Mouse (Mus musculus): Measurements from ENCODE around the gene Foxd2. TPM values are rescaled to one million over a fixed set of nuclear protein-coding genes. Genes with fewer than 3 reads are reported as not detected.

Gene Foxd2
- 0.64 and 0.88 TPM in 2 replicates for polyA plus RNA-seq (2015; fragmentation: Nextera tagmentation; extraction: Ambion mirVana)

- WGBS: under 1% methylated on average over 48 of the region's 64 CpGs
- ATAC-seq: peak; percentile 93
- Histone ChIP-seq H3K9ac (peak within 1 kb of the TSS; percentile 44), H3K4me3 (replicated peaks) (peak within 1 kb of the TSS; percentile 56), H3K36me3 (no peaks in the 10 kb centered on the region), H3K9me3 (no peaks in the 10 kb centered on the region), H3K27me3 (replicated peaks) (peaks cover 95% of the 10 kb centered on the region), H3K4me2 (replicated peaks) (peak within 1 kb of the TSS; percentile 96), H3K4me1 (replicated peaks) (peaks cover 29% of the 10 kb centered on the region), H3K27ac (peak within 1 kb of the TSS; percentile 44; the same call in 1 of the 2 replicates)
Measured at GRCm38 (mm10) chr4:114908829-114909601, at the start of gene Foxd2. Foxd2 (minus strand) TSS chr4:114908873.

GRCm38 (mm10) chr4:114958231-114958630 is 49.6 kb upstream of the Foxd2 start:
- Histone ChIP-seq H3K36me3 (peaks cover 3% of the 10 kb centered on the region; the same call in 1 of the 2 replicates), H3K9ac (no peak overlapping the region), H3K4me1 (replicated peaks) (no peaks in the 10 kb centered on the region), H3K27ac (no peak overlapping the region), H3K27me3 (replicated peaks) (no peaks in the 10 kb centered on the region), H3K4me2 (replicated peaks) (no peak overlapping the region), H3K4me3 (replicated peaks) (no peak overlapping the region), H3K9me3 (no peaks in the 10 kb centered on the region)
- 79% methylated on average over 2 of the region's 2 CpGs for WGBS
- no peak for ATAC-seq

DNA sequence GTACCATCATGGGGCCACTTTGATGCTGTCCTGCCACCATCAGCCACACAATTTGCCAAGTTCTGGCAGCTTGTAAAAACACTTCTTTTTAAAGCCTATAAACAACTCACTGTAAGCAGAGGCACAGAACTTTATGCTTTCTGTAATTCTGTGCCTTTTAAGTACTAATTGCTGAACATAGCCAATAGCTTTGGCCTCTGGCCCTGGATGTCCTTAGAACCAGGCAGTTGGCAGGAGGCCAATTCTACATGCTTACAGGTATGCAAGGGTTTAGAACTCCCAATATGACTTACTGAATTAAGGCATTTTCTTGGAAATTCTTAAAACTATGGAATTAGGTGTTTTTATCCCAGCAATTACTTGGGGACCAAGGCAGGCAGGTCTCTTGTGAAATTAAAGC is 48.7 kb upstream of the Foxd2 start:
- no peak overlapping the region for H3K4me2 ChIP-seq (replicated peaks)
- H3K4me1 ChIP-seq (replicated peaks): no peaks in the 10 kb centered on the region
- H3K9ac ChIP-seq: no peak overlapping the region
- H3K4me3 ChIP-seq (replicated peaks): no peak overlapping the region
- H3K9me3 ChIP-seq: no peaks in the 10 kb centered on the region
- H3K27ac ChIP-seq: no peak overlapping the region
- ATAC-seq: no peak
- peaks cover 2% of the 10 kb centered on the region; the same call in 1 of the 2 replicates for H3K36me3 ChIP-seq
- H3K27me3 ChIP-seq (replicated peaks): no peaks in the 10 kb centered on the region

GRCm38 (mm10) chr4:114953172-114953571 is 44.5 kb upstream of the Foxd2 start:
- H3K4me2 ChIP-seq (replicated peaks): no peak overlapping the region
- no peaks in the 10 kb centered on the region for H3K36me3 ChIP-seq
- no peak overlapping the region for H3K27ac ChIP-seq
- H3K9ac ChIP-seq: no peak overlapping the region
- no peak for ATAC-seq
- WGBS: 85% methylated on average over 3 of the region's 3 CpGs
- H3K4me1 ChIP-seq (replicated peaks): no peaks in the 10 kb centered on the region
- no peaks in the 10 kb centered on the region for H3K9me3 ChIP-seq
- no peaks in the 10 kb centered on the region for H3K27me3 ChIP-seq (replicated peaks)
- H3K4me3 ChIP-seq (replicated peaks): no peak overlapping the region

DNA sequence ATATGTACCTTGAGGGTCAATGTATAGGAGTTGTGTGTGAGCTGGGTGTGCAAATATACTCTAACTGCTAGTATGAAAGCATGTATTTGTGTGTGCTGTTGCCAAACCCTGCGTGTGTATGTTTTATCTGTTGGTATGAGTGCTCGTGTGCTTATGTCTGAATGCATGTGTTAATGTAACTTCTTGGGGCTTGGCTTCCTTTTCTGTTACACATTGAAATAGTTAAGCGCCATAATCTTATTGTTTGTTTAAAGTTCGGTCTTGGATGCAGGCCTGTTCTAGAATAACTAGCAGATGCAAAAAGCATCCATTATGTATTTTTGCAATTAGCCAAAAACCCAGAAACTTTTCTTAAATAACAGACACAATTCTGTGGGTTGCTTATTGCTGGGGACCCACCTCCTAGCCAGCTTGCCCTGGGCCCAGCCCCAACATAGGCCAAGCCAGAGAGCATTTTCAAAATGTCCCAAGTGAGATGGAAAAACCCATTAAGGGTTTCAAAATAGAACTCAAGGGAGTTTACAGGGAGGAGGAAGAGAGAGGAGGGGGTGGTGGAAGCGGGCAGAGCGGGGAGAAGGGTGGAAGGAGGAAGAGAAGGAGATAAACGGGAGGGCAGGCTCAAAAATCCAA is 39.3 kb upstream of the Foxd2 start:
- no peaks in the 10 kb centered on the region for H3K36me3 ChIP-seq
- H3K27ac ChIP-seq: no peak overlapping the region
- no peaks in the 10 kb centered on the region for H3K4me1 ChIP-seq (replicated peaks)
- no peak for ATAC-seq
- no peak overlapping the region for H3K4me2 ChIP-seq (replicated peaks)
- H3K9me3 ChIP-seq: no peaks in the 10 kb centered on the region
- H3K27me3 ChIP-seq (replicated peaks): no peaks in the 10 kb centered on the region
- WGBS: 64% methylated on average over 7 of the region's 7 CpGs
- no peak overlapping the region for H3K9ac ChIP-seq
- H3K4me3 ChIP-seq (replicated peaks): no peak overlapping the region

GRCm38 (mm10) chr4:114947395-114947794 is 38.7 kb upstream of the Foxd2 start:
- Histone ChIP-seq H3K27me3 (replicated peaks) (no peaks in the 10 kb centered on the region), H3K9me3 (no peaks in the 10 kb centered on the region), H3K4me1 (replicated peaks) (no peaks in the 10 kb centered on the region), H3K36me3 (no peaks in the 10 kb centered on the region), H3K4me2 (replicated peaks) (no peak overlapping the region), H3K27ac (no peak overlapping the region), H3K4me3 (replicated peaks) (no peak overlapping the region), H3K9ac (no peak overlapping the region)
- WGBS: 20% methylated on average over 6 of the region's 6 CpGs
- ATAC-seq: peak; percentile 79

GRCm38 (mm10) chr4:114946416-114946815 is 37.7 kb upstream of the Foxd2 start:
- no peak overlapping the region for H3K4me3 ChIP-seq (replicated peaks)
- H3K27me3 ChIP-seq (replicated peaks): no peaks in the 10 kb centered on the region
- H3K9ac ChIP-seq: no peak overlapping the region
- no peaks in the 10 kb centered on the region for H3K9me3 ChIP-seq
- no peaks in the 10 kb centered on the region for H3K4me1 ChIP-seq (replicated peaks)
- H3K27ac ChIP-seq: no peak overlapping the region
- no peak overlapping the region for H3K4me2 ChIP-seq (replicated peaks)
- WGBS: 81% methylated on average over 4 of the region's 4 CpGs
- ATAC-seq: no peak
- H3K36me3 ChIP-seq: no peaks in the 10 kb centered on the region

DNA sequence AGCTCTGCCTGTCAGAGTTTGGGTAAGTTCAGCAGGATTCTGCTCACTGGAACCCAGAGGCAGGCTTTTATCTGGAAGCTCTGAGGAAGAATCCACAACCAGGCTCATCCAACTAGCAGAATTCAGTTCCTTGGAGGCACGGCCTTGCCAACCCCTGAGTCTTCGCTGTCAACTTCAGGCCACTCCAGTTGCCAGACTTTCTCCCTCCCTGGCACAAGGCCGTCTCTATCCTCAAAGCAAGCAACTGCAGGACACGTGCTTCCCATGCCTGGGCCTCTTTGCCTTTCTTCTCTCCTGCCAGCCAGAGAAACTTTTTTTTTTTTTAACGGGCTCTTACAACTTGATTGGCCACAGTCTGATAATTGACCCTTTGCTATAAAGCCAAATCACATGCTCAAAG is 36.3 kb upstream of the Foxd2 start:
- Histone ChIP-seq H3K4me2 (replicated peaks) (no peak overlapping the region), H3K36me3 (no peaks in the 10 kb centered on the region), H3K27me3 (replicated peaks) (no peaks in the 10 kb centered on the region), H3K27ac (no peak overlapping the region), H3K9ac (no peak overlapping the region), H3K9me3 (no peaks in the 10 kb centered on the region), H3K4me1 (replicated peaks) (no peaks in the 10 kb centered on the region), H3K4me3 (replicated peaks) (no peak overlapping the region)
- WGBS: 34% methylated on average over 5 of the region's 5 CpGs
- ATAC-seq: 0 out of 2 replicates have a peak, but pooled peaks have one; percentile 7

GRCm38 (mm10) chr4:114942583-114942982 is 33.9 kb upstream of the Foxd2 start:
- 28% methylated on average over 8 of the region's 8 CpGs for WGBS
- H3K36me3 ChIP-seq: no peaks in the 10 kb centered on the region
- no peak for ATAC-seq
- H3K4me1 ChIP-seq (replicated peaks): no peaks in the 10 kb centered on the region
- H3K4me2 ChIP-seq (replicated peaks): no peak overlapping the region
- no peak overlapping the region for H3K27ac ChIP-seq
- H3K4me3 ChIP-seq (replicated peaks): no peak overlapping the region
- 0 out of 2 replicates have a peak, but pooled peaks cover 3% of the 10 kb centered on the region for H3K27me3 ChIP-seq (replicated peaks)
- H3K9ac ChIP-seq: no peak overlapping the region
- H3K9me3 ChIP-seq: no peaks in the 10 kb centered on the region

GRCm38 (mm10) chr4:114942112-114942511 is 33.4 kb upstream of the Foxd2 start:
- no peaks in the 10 kb centered on the region for H3K4me1 ChIP-seq (replicated peaks)
- H3K4me3 ChIP-seq (replicated peaks): no peak overlapping the region
- H3K27ac ChIP-seq: no peak overlapping the region
- no peak overlapping the region for H3K4me2 ChIP-seq (replicated peaks)
- no peak overlapping the region for H3K9ac ChIP-seq
- WGBS: 55% methylated on average over 4 of the region's 4 CpGs
- H3K27me3 ChIP-seq (replicated peaks): 0 out of 2 replicates have a peak, but pooled peaks cover 3% of the 10 kb centered on the region
- H3K36me3 ChIP-seq: no peaks in the 10 kb centered on the region
- no peak for ATAC-seq
- H3K9me3 ChIP-seq: no peaks in the 10 kb centered on the region

DNA sequence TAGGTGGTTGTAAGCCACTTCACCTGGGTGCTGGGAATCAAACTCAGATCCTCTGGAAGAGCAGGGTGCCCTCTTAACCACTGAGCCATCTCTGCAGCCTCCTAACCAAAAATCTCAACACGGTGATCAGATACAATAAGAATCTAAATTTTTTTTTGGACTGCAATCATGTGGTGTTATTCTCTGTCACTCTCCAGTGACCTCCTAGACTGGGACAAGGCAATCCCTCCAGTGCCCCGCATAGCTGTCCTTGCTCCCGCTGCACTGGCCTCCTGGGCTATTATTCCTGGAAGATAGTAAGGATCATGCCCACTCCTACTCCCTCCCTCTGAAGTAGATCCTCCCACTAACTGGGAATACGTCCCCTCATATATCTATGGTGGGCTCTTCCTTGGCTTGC is 32.6 kb upstream of the Foxd2 start:
- Histone ChIP-seq H3K36me3 (no peaks in the 10 kb centered on the region), H3K4me2 (replicated peaks) (no peak overlapping the region), H3K27ac (no peak overlapping the region), H3K9me3 (no peaks in the 10 kb centered on the region), H3K4me3 (replicated peaks) (no peak overlapping the region), H3K27me3 (replicated peaks) (0 out of 2 replicates have a peak, but pooled peaks cover 3% of the 10 kb centered on the region), H3K4me1 (replicated peaks) (no peaks in the 10 kb centered on the region), H3K9ac (no peak overlapping the region)
- WGBS: 76% methylated on average over 4 of the region's 4 CpGs
- ATAC-seq: no peak

DNA sequence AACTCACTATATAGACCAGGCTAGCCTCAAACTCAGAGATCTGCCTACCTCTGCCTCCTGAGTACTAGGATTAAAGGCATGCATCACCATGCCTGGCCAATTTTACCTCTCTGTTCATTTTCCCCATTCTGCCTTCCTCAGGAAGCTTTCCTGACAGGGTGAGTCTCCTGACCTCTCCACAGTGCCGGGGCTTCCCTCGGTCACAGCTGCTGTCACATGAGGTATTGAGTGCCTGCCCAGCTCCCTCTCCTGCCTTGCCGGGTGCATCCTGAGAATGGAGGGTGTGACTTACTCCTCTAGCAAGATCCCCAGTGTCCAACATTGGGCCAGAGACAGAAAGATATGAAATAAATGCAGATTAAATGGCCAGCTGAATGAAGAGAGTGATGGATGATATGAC is 29.6 kb upstream of the Foxd2 start:
- H3K9me3 ChIP-seq: no peaks in the 10 kb centered on the region
- H3K27me3 ChIP-seq (replicated peaks): 0 out of 2 replicates have a peak, but pooled peaks cover 3% of the 10 kb centered on the region
- 54% methylated on average over 3 of the region's 3 CpGs for WGBS
- no peak overlapping the region for H3K27ac ChIP-seq
- no peak for ATAC-seq
- H3K9ac ChIP-seq: no peak overlapping the region
- no peak overlapping the region for H3K4me2 ChIP-seq (replicated peaks)
- no peak overlapping the region for H3K4me3 ChIP-seq (replicated peaks)
- no peaks in the 10 kb centered on the region for H3K4me1 ChIP-seq (replicated peaks)
- H3K36me3 ChIP-seq: no peaks in the 10 kb centered on the region
